Mouse (Mus musculus) heart, embryonic 11.5 days (tissue): ENCODE results near the gene Gm17416. TPM values are rescaled to one million over a fixed set of nuclear protein-coding genes. Genes with fewer than 3 reads are reported as not detected.

Source experiments
- ATAC-seq: fragments of 200-750 bp; cut with Nextera tagmentation; replicated peaks from 2 replicates; pipeline ENCODE4 v1.8.0; 2017; ENCODE audit warnings: moderate library complexity; ENCODE audit not compliant: insufficient number of reproducible peaks, low FRiP score, low TSS enrichment
- H3K27ac ChIP-seq: fragments of 300-500 bp; sonication (generic); 2 replicates; pipeline ENCODE4 v1.5.1; 2014; ENCODE audit warnings: mild to moderate bottlenecking, low read depth, low read length
- H3K27me3 ChIP-seq: fragments of 300-500 bp; sonication (generic); 2 replicates; pipeline ENCODE4 v1.6.1; 2014; ENCODE audit warnings: mild to moderate bottlenecking, low read length, mixed read lengths; ENCODE audit not compliant: control insufficient read depth, insufficient read depth
- H3K36me3 ChIP-seq: fragments of 300-500 bp; sonication (generic); 2 replicates; pipeline ENCODE4 v1.6.1; 2014; ENCODE audit warnings: mild to moderate bottlenecking, low read length, moderate library complexity, mixed read lengths; ENCODE audit not compliant: control insufficient read depth, insufficient read depth
- H3K4me1 ChIP-seq: fragments of 300-500 bp; sonication (generic); 2 replicates; pipeline ENCODE4 v1.6.1; 2014; ENCODE audit warnings: low read length; ENCODE audit not compliant: control insufficient read depth, insufficient read depth
- H3K4me2 ChIP-seq: fragments of 300-500 bp; sonication (generic); 2 replicates; pipeline ENCODE4 v1.6.1; 2014; ENCODE audit warnings: mild to moderate bottlenecking, moderate library complexity
- H3K4me3 ChIP-seq: fragments of 300-500 bp; sonication (generic); 2 replicates; pipeline ENCODE4 v1.5.1; 2014; ENCODE audit warnings: low read depth, low read length
- H3K9ac ChIP-seq: fragments of 300-500 bp; sonication (generic); 2 replicates; pipeline ENCODE4 v1.6.1; 2014; ENCODE audit warnings: mild to moderate bottlenecking, low read depth, low read length, moderate library complexity
- H3K9me3 ChIP-seq: fragments of 300-500 bp; sonication (generic); replicated peaks from 2 replicates; pipeline ENCODE4 v1.6.1; 2016; ENCODE audit warnings: low read length; ENCODE audit not compliant: control insufficient read depth
- WGBS: fragments of 180-500 bp; shearing (Covaris S2); extraction: QIAGEN DNeasy Blood & Tissue Kit; methylation state at CpG from one replicate; pipeline ENCODE4 v1.1.7; 2014; ENCODE audit not compliant: insufficient replicate concordance; 5-methylcytosine and 5-hydroxymethylcytosine counted together
- polyA plus RNA-seq: library from polyadenylated mRNA; unstranded; fragments of >200 nt; fragmentation: Nextera tagmentation; extraction: Ambion mirVana; gene quantifications from 2 replicates; pipeline ENCODE4 v1.2.1, GENCODE M21; 2014

The Gm17416 gene
- polyA plus RNA-seq, result not detected in 2 replicates

DNA sequence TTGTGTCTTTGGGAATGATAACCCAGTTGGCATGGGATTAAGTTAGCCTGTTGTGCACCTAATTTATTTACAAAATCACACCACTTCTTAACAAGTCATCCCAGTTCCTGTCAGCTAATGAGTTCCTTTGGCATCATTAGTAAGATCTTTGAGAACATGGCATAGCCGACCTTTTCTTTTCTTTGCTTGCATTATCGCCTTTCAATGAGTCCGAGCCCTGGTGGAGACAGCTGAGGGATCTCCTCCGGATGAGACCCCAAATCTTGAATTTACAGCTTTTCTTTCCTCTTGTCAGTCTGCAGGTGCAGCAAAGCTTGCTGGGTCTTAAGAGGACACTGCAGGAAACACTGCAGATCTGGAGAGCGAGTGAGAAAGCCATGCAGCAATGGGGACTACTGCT is at the start of gene Gm17416:
TSS of gene Gm17416 (plus strand) at position 301 of the 400 bp plus-strand sequence.
- Histone ChIP-seq H3K36me3 (no peaks in the 10 kb centered on the region), H3K4me3 (no peak within 1 kb of the TSS), H3K27me3 (no peaks in the 10 kb centered on the region), H3K4me2 (no peak within 1 kb of the TSS), H3K9ac (no peak within 1 kb of the TSS), H3K9me3 (no peaks in the 10 kb centered on the region), H3K27ac (no peak within 1 kb of the TSS), H3K4me1 (no peaks in the 10 kb centered on the region)
- ATAC-seq, result no peak
- WGBS, result 84% methylated on average over 5 of the region's 5 CpGs

GRCm38 (mm10) chr2:152539944-152540710 is 29.0 kb upstream of the Gm17416 start, which contains the start of gene Defb29:
Gene Defb29 (minus strand): TSS chr2:152540098.
- H3K4me1 ChIP-seq, result no peaks in the 10 kb centered on the region
- 53% methylated on average over 13 of the region's 13 CpGs for WGBS
- no peaks in the 10 kb centered on the region for H3K27me3 ChIP-seq
- no peaks in the 10 kb centered on the region for H3K9me3 ChIP-seq
- H3K9ac ChIP-seq, result no peak within 1 kb of the TSS
- H3K4me3 ChIP-seq, result no peak within 1 kb of the TSS
- H3K27ac ChIP-seq, result no peak within 1 kb of the TSS
- no peaks in the 10 kb centered on the region for H3K36me3 ChIP-seq
- no peak for ATAC-seq
- H3K4me2 ChIP-seq, result no peak within 1 kb of the TSS

DNA sequence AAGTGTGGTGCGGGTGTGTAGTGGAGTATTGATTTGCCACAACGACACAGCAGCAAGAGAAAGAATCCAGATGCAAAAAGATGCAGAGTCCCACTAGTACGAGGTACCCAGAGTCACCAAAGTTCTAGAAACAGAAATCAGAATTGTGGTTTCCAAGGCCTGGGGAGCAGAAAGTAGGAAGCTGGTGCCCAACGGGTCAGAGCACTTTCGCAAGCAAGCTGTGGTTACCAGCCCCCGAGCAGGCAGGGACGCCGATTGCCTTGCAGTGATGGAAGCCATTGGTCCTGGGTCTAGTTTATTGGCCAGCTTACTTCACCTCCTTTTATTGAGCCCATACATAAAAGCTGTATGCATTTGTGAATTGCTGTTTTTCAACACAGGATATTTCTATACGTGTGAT is 27.2 kb upstream of the Gm17416 start:
- H3K27ac ChIP-seq, result no peak overlapping the region
- H3K4me3 ChIP-seq, result no peak overlapping the region
- no peaks in the 10 kb centered on the region for H3K4me1 ChIP-seq
- ATAC-seq, result no peak
- 77% methylated on average over 9 of the region's 9 CpGs for WGBS
- no peak overlapping the region for H3K4me2 ChIP-seq
- H3K9me3 ChIP-seq, result no peaks in the 10 kb centered on the region
- no peaks in the 10 kb centered on the region for H3K36me3 ChIP-seq
- no peak overlapping the region for H3K9ac ChIP-seq
- H3K27me3 ChIP-seq, result no peaks in the 10 kb centered on the region

DNA sequence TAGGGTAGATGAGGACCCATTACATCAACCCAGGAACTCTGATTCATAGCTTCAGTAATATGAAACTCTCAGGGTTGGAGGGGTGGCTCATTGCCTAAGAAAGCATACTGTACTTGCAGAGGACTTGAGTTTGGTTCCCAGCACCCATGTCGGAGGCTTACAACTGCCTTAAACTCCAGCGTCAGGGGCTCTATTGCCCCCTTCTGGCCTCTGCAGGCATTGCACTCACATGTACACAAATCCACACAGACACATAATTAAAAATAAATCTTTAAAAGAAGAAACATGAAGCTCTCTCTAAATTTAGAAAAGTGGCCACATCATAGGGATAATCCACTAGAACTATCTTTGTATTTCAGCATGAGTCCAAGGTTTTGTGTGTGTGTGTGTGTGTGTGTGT is 26.2 kb upstream of the Gm17416 start:
- Histone ChIP-seq H3K27ac (no peak overlapping the region), H3K9ac (no peak overlapping the region), H3K4me3 (no peak overlapping the region), H3K9me3 (no peaks in the 10 kb centered on the region), H3K27me3 (no peaks in the 10 kb centered on the region), H3K4me2 (no peak overlapping the region), H3K36me3 (no peaks in the 10 kb centered on the region), H3K4me1 (no peaks in the 10 kb centered on the region)
- no peak for ATAC-seq
- 60% methylated on average over 2 of the region's 2 CpGs for WGBS

GRCm38 (mm10) chr2:152543478-152543877 is 25.7 kb upstream of the Gm17416 start:
- no peaks in the 10 kb centered on the region for H3K9me3 ChIP-seq
- H3K4me1 ChIP-seq, result no peaks in the 10 kb centered on the region
- whole genome bisulfite sequencing, result 64% methylated on average over 4 of the region's 4 CpGs
- no peak for ATAC-seq
- H3K27ac ChIP-seq, result no peak overlapping the region
- H3K4me2 ChIP-seq, result no peak overlapping the region
- no peak overlapping the region for H3K4me3 ChIP-seq
- no peaks in the 10 kb centered on the region for H3K27me3 ChIP-seq
- no peaks in the 10 kb centered on the region for H3K36me3 ChIP-seq
- no peak overlapping the region for H3K9ac ChIP-seq

DNA sequence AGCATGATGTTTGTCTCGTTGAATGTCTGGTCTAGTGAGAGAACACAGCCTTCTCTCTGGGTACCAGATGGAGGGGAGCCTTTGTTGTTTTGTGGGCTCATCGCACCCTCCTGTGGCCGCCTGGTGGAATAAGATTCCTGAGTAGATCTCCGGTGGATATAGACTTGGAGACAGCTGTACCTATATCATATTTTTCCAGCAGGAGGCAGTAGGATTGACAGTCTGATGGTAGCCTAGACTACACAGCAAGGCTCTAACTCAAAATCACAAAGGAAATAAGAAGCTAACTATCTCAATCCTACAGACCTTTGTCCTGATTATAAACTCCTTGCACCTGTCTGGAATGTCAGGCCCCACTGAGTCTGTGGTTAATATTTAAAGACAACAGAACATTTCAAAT is 24.4 kb upstream of the Gm17416 start:
- 22% methylated on average over 4 of the region's 4 CpGs for WGBS
- Histone ChIP-seq H3K9me3 (no peaks in the 10 kb centered on the region), H3K4me2 (no peak overlapping the region), H3K4me1 (no peaks in the 10 kb centered on the region), H3K36me3 (no peaks in the 10 kb centered on the region), H3K4me3 (no peak overlapping the region), H3K27ac (no peak overlapping the region), H3K9ac (no peak overlapping the region), H3K27me3 (no peaks in the 10 kb centered on the region)
- no peak for ATAC-seq

- H3K4me3 ChIP-seq, result no peak overlapping the region
- H3K4me2 ChIP-seq, result no peak overlapping the region
- 69% methylated on average over 5 of the region's 5 CpGs for WGBS
- no peak for ATAC-seq
- H3K9ac ChIP-seq, result no peak overlapping the region
- H3K9me3 ChIP-seq, result no peaks in the 10 kb centered on the region
- no peaks in the 10 kb centered on the region for H3K4me1 ChIP-seq
- H3K27ac ChIP-seq, result no peak overlapping the region
- H3K36me3 ChIP-seq, result no peaks in the 10 kb centered on the region
- H3K27me3 ChIP-seq, result no peaks in the 10 kb centered on the region
These were observed 21.0 kb upstream of the Gm17416 start for GRCm38 (mm10) chr2:152548124-152548523.

- Histone ChIP-seq H3K36me3 (no peaks in the 10 kb centered on the region), H3K27ac (no peak overlapping the region), H3K4me1 (no peaks in the 10 kb centered on the region), H3K9ac (no peak overlapping the region), H3K4me3 (no peak overlapping the region), H3K4me2 (no peak overlapping the region), H3K27me3 (no peaks in the 10 kb centered on the region), H3K9me3 (no peaks in the 10 kb centered on the region)
- 13% methylated on average over 16 of the region's 16 CpGs for WGBS
- ATAC-seq, result no peak
These were observed 15.2 kb upstream of the Gm17416 start for GRCm38 (mm10) chr2:152553774-152554423.
